Mouse (Mus musculus) olfactory bulb, adult 2 months (tissue): Measurements from ENCODE around the gene Cadm1. TPM values are rescaled to one million over a fixed set of nuclear protein-coding genes. Genes with fewer than 3 reads are reported as not detected.
A peak's percentile ranks its signal among the peaks of the same experiment; 100 is the strongest.

Experiments used
- H3K27ac ChIP-seq: fragments of 200-500 bp; 2 replicates; pipeline ENCODE4 v1.5.1; 2012; ENCODE audit warnings: low read depth, low read length; ENCODE audit not compliant: insufficient read depth
- H3K4me1 ChIP-seq: fragments of 200-500 bp; 2 replicates; pipeline ENCODE4 v1.6.1; 2012; ENCODE audit warnings: low read length; ENCODE audit not compliant: control insufficient read depth, insufficient read depth
- H3K4me3 ChIP-seq: fragments of 200-500 bp; 2 replicates; pipeline ENCODE4 v1.5.1; 2012; ENCODE audit warnings: mild to moderate bottlenecking, low read depth, low read length, moderate library complexity; ENCODE audit not compliant: insufficient read depth
- CTCF ChIP-seq: fragments of 200-500 bp; IDR thresholded peaks from 2 replicates; pipeline ENCODE4 v1.5.1; 2012; ENCODE audit warnings: low read depth, mild to moderate bottlenecking, low read length, moderate library complexity; ENCODE audit not compliant: insufficient read depth
- POLR2A ChIP-seq: fragments of 200-500 bp; IDR thresholded peaks from 2 replicates; pipeline ENCODE4 v1.6.1; 2012; ENCODE audit warnings: mild to moderate bottlenecking, low read depth, low read length, moderate library complexity; ENCODE audit not compliant: insufficient read depth
- WGBS: fragments of 180-500 bp; shearing (Covaris S2); methylation state at CpG from one replicate; pipeline ENCODE4 v1.1.7; 2018; 5-methylcytosine and 5-hydroxymethylcytosine counted together
- polyA plus RNA-seq: library from polyadenylated mRNA; stranded (reverse); fragments of >200 nt; gene quantifications from 2 replicates; pipeline ENCODE4 v1.2.4, GENCODE M21; 2012; ENCODE audit warnings: low replicate concordance; ENCODE audit not compliant: missing spikeins, insufficient read depth, insufficient read length

Cadm1 gene
- not detected in 2 replicates for polyA plus RNA-seq

DNA sequence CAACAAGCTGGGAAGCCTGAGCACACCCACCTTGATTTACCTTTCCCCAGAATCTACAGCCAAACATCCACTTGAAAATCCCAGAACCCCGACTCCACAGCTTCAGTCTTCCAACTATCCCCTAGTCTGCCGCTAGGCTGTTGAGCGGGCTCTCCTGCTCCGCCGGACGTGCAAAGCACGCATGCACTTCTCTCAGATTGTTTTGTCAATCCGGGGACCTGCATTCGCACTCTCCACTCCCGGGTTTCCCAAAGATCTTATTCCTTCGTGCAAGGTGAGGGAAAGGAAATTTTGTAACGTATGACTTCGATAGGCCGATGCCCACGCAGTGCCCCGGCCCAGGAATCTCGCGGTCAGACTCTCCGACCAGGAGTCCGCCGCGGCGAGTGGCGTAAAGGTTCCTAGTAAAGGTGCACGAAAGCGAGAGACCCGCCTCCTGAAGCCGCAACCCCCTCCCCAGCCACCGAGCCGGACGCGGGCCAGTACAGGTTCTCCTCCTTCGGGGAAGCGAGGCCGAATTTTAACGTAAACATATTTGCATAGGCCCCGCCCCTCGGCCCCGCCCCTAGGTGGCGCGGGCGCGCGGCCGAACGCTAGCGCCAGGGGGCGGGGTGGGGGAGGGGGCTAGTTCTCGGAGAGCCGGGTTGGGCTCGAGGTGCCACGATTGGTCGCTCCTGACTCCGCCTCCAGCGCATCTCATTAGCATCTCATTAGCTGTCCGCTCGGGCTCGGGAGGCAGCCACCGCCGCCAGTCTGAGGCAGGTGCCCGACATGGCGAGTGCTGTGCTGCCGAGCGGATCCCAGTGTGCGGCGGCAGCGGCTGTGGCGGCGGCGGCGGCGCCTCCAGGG lies at the start of gene Cadm1:
TSS of gene Cadm1 (plus strand) at position 572 of the 849 bp plus-strand sequence.
- Histone ChIP-seq H3K4me3 (peak within 1 kb of the TSS; percentile 67), H3K27ac (peak within 1 kb of the TSS; percentile 67; the same call in 1 of the 2 replicates), H3K4me1 (peaks cover 3% of the 10 kb centered on the region)
- WGBS, result under 1% methylated on average over 72 of the region's 72 CpGs
- TF ChIP-seq CTCF (peak; percentile 78), POLR2A (peak; percentile 96)

DNA sequence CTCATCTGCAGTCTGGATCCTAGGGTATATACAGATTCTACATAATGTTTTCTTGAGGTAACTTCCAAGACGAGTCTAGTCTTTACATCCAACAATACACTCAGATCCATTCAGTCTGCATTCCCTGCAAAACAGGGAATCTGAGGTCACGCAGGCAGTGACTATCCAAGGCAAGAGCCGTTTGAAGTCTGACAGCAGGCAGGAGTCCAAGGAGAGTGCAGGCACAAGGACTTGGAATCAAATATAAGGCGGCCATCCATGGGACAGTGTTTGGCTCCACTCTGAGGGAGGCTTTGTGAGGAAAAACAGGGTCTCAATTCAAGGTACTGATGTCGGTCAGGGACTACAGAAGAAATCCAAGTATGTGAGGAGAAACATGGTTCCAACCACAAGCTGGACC lies 45.5 kb upstream of the Cadm1 start:
- H3K4me3 ChIP-seq, result no peak overlapping the region
- WGBS, result 67% methylated on average over 5 of the region's 5 CpGs
- no peak overlapping the region for H3K27ac ChIP-seq
- H3K4me1 ChIP-seq, result no peaks in the 10 kb centered on the region
- no peak for TF ChIP-seq CTCF
- no peak for TF ChIP-seq POLR2A

DNA sequence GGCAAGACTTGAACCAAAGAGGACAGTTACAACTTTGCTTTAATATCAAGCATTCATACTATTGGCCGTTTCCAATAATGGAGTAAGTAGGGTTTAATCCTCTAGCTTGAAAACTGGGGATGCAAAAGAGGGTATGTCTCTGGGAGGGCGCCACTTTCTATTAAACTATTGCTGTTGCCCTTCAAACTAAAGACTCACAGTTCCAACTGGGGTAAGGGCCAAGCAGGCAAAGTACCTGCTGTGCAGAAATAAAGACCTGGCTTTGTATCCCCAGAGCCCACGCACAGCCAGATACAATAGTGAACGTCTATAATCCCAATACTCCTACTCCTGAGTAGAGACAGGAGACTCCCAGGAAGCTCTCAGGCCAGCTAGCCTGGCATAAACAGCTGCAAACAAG lies 44.8 kb upstream of the Cadm1 start:
- 68% methylated on average over 4 of the region's 4 CpGs for WGBS
- no peak overlapping the region for H3K4me3 ChIP-seq
- TF ChIP-seq POLR2A, result no peak
- no peak for TF ChIP-seq CTCF
- H3K27ac ChIP-seq, result no peak overlapping the region
- no peaks in the 10 kb centered on the region for H3K4me1 ChIP-seq

DNA sequence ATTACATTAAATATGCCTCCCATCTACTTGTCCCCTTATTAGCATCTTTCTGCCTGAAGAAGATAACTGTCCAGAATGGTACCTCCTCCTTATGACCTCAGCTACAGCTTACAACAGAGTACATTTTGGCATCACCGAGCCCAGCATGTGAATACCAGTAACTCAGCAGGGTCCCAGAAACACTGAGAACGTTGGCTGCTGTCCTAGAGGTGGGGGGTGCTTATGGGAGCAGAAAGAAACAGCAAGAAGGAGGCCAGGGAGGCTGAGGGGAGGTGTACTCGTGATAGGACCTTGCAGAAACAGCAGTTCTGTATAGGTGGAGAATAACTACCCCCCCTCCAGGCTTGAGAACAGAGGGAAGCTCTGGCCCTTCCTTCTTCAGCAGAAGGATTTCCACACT lies 30.2 kb upstream of the Cadm1 start:
- 27% methylated on average over 3 of the region's 3 CpGs for WGBS
- no peak overlapping the region for H3K27ac ChIP-seq
- H3K4me1 ChIP-seq, result no peaks in the 10 kb centered on the region
- no peak overlapping the region for H3K4me3 ChIP-seq
- TF ChIP-seq CTCF, result no peak
- no peak for TF ChIP-seq POLR2A

DNA sequence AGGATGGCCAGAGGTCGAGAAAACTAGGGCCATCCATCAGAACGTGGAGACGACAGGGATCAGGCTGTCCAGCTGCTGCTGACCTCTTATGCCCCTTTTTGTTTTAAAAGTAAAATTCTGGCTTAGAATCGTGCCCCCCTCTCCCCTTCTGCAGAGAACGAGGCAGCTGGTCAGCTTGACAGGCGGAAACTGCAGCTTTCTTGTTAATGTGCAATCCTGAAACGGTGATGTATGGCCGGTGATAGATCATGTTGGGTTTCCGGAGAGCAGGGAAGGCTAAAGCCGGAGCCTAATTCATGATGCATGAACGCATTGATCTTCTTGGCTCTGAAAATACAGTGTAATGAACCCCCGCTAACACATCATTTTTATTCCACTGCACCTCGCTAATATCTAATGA lies 24.0 kb upstream of the Cadm1 start:
- TF ChIP-seq CTCF (no peak), POLR2A (no peak)
- no peaks in the 10 kb centered on the region for H3K4me1 ChIP-seq
- no peak overlapping the region for H3K27ac ChIP-seq
- WGBS, result 79% methylated on average over 13 of the region's 13 CpGs
- no peak overlapping the region for H3K4me3 ChIP-seq

DNA sequence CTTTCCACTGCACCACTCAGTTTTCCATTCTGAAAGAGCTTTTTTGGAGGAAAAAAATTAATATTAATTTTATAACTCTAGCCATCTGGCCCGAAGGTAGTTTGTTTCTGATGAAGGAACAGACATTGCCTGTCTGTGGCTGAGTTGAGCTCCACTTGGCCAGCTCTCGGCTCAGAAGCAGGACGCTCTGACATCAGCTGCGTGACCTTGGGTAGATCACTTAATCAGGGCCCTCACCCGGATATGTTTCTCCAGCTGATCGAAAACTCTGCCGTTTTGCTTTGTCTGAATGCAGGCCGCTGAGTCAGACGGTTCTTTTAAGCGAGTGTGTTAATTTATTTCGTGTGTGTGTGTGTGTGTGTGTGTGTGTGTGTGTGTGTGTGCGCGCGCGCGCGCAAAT lies 23.1 kb upstream of the Cadm1 start:
- WGBS, result 97% methylated on average over 17 of the region's 17 CpGs
- no peak overlapping the region for H3K4me3 ChIP-seq
- no peak for TF ChIP-seq POLR2A
- TF ChIP-seq CTCF, result no peak
- no peak overlapping the region for H3K27ac ChIP-seq
- no peaks in the 10 kb centered on the region for H3K4me1 ChIP-seq

DNA sequence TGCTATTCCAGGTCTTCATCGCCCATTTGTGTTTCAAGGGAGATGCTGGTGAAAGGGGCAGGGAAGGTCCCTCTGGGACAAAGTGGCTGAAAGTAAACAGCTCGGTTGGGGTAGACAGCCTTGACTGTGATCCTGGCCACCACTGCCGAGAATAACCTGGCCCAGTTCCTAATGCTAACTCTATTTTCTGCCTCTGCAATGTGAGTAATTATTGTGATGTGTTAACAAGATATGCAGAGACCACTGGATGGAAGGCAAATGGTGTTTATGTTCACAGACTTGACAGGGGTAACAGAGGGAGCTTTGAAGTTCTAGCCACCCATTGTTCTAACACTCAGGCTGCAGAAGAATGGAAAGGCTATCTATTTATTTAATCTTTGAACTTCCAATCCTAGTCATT lies 21.9 kb upstream of the Cadm1 start:
- H3K4me3 ChIP-seq, result no peak overlapping the region
- TF ChIP-seq POLR2A, result no peak
- TF ChIP-seq CTCF, result no peak
- no peaks in the 10 kb centered on the region for H3K4me1 ChIP-seq
- 63% methylated on average over 3 of the region's 3 CpGs for WGBS
- no peak overlapping the region for H3K27ac ChIP-seq

DNA sequence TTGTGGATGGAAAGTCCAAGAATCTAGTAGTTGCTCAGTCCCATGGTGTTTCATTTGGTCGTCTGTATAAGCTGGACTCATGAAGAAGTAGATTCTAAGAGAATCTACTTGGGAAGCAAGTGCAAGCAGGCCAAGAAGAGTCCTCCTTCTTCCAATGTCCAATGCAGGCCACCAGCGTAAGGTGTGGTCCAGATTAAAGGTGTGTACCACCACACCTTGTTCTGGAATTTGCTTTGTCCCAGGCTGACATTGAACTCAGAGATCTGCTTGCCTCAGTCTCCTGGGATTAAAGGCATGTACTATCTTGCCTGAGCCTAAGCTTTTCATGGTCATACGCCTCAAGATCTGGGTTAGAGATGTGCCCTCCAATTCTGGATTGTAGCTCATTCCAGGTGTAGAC lies 17.5 kb upstream of the Cadm1 start:
- Histone ChIP-seq H3K27ac (no peak overlapping the region), H3K4me3 (no peak overlapping the region), H3K4me1 (no peaks in the 10 kb centered on the region)
- TF ChIP-seq POLR2A (no peak), CTCF (no peak)
- WGBS, result 97% methylated on average over 3 of the region's 3 CpGs

DNA sequence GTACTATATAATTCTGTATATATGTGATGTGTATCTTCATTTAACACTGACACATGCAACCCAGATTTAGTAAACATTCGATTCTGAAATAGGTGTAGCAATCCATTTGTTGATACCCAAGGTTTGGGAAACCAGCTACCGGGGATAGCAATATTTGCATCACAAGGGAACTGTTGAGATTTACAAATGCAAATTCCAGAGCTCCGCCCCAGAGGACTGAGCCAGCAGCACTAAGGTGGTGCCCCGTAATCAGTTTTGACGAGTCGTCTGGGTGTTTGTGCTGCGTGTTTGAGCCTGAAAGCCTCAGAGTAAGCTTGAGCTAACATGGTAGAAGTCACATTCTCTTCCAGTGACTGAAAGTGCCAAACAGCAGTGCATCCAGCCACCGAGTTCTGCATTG lies 15.7 kb upstream of the Cadm1 start:
- TF ChIP-seq CTCF (no peak), POLR2A (no peak)

DNA sequence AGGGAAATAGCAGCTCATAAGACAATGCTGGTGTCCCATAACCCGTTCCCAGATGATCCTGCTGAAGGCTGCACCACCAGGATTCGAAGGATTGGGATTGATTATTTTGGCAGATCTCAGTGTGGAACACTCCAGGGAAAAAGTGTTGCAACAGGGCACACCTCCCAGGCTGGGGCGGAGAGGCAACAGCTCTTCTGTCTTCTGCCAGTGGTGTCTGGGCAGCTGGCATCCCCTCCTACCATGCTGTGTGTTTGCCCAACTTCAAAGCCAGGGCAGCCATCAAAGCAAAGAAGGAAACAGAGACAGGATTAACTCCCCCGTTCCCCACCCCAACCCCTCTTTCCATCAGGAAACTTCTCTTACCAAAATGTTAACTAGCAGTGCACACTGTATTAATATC lies 13.7 kb upstream of the Cadm1 start:
- 72% methylated on average over 4 of the region's 4 CpGs for WGBS
- H3K27ac ChIP-seq, result no peak overlapping the region
- H3K4me3 ChIP-seq, result no peak overlapping the region
- no peaks in the 10 kb centered on the region for H3K4me1 ChIP-seq
- TF ChIP-seq POLR2A, result no peak
- TF ChIP-seq CTCF, result no peak

More for the DNA sequence above, 15.7 kb upstream of the Cadm1 start:
- no peaks in the 10 kb centered on the region for H3K4me1 ChIP-seq
- H3K27ac ChIP-seq, result no peak overlapping the region
- 25% methylated on average over 8 of the region's 8 CpGs for WGBS
- no peak overlapping the region for H3K4me3 ChIP-seq
